Mouse (Mus musculus): Measurements from ENCODE around the gene Ddhd1. TPM values are rescaled to one million over a fixed set of nuclear protein-coding genes. Genes with fewer than 3 reads are reported as not detected.
A peak's percentile ranks its signal among the peaks of the same experiment; 100 is the strongest.

Gene Ddhd1
- total RNA-seq, 2 experiments from 2014 or later: 4.5 to 5.3 TPM

- peak; percentile 81 for DNase-seq
- intact Hi-C loops (cut with DNase I; ENCODE audit: low total_unique reads): loop anchor here (5.0 to 10.0 kb wide), 2 partner anchors 65 to 118 kb away; no protein-coding TSS in a partner anchor
Measured at GRCm38 (mm10) chr14:45539659-45540468, 118.1 kb downstream of the Ddhd1 start.

Small RNA genes lying within 50 kb of the gene (microRNA-seq; reads per million reads assigned to microRNA genes)
- gene Mir5131: 0 to 0.32 reads per million in 2 experiments

Other genes starting within 250 kb of the Ddhd1 start
- gene Fermt2, start 128.0 kb downstream of the Ddhd1 start, total RNA-seq (2021): 100 to 1,000 TPM; 180 to 188 TPM